Mouse (Mus musculus): ENCODE data around the gene Hjurp.

DNA sequence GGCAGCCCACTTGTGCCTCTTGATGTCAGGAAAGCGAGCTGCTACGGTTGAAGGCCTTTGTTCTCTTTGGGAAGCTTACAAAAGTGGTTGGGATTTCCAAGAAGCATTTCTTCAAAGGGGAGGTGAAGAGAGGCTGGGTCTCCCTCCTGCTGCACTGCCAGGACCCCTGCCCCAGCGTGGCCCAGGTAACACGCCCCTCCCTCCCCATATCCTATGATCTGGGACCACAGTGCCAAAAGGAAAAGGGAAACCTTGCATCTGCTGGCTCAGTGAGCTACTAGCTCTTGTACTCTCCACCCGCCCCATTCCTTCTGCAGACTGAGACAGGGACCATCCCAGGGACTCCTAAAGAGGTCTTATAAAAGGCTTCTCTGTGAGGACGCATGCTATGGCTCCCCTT, 19.8 kb downstream of the Hjurp start:
- TF ChIP-seq CTCF (IDR thresholded peaks at IDR 0.05; ENCODE audit: control insufficient read depth, insufficient read depth, insufficient replicate concordance, low read depth, low read length) (no peak), POLR2A (IDR thresholded peaks at IDR 0.05; ENCODE audit: control insufficient read depth, low read depth, low read length) (no peak)
